Mouse (Mus musculus) small intestine, adult 2 months (tissue): ENCODE data around the gene Mat2a. TPM values are rescaled to one million over a fixed set of nuclear protein-coding genes. Genes with fewer than 3 reads are reported as not detected.
"Not testable (repeated sequence)": the region's sequence is repeated elsewhere in the genome, so short reads cannot be mapped to it uniquely, and the experiment has no call there.

Source experiments
- H3K27ac ChIP-seq: fragments of 200-500 bp; 2 replicates; pipeline ENCODE4 v1.5.1; 2012; ENCODE audit warnings: low read depth, low read length, control low read depth, inconsistent platforms; ENCODE audit not compliant: insufficient read depth
- H3K27me3 ChIP-seq: fragments of 200-500 bp; 2 replicates; pipeline ENCODE4 v1.6.1; 2012; ENCODE audit warnings: mild to moderate bottlenecking, moderate library complexity, low read length, inconsistent platforms; ENCODE audit not compliant: control insufficient read depth, insufficient read depth
- H3K36me3 ChIP-seq: fragments of 200-500 bp; 2 replicates; pipeline ENCODE4 v1.6.1; 2012; ENCODE audit warnings: mild to moderate bottlenecking, low read length, control low read depth, inconsistent platforms; ENCODE audit not compliant: control insufficient read depth, insufficient read depth
- H3K4me1 ChIP-seq: fragments of 200-500 bp; 2 replicates; pipeline ENCODE4 v1.6.1; 2012; ENCODE audit warnings: low read length, inconsistent platforms, mixed read lengths; ENCODE audit not compliant: control insufficient read depth, insufficient read depth, insufficient read length
- H3K4me3 ChIP-seq: fragments of 200-500 bp; 2 replicates; pipeline ENCODE4 v1.5.1; 2012; ENCODE audit warnings: low read depth, mild to moderate bottlenecking, control low read depth, inconsistent platforms, low read length, moderate library complexity
- CTCF ChIP-seq: fragments of 200-500 bp; IDR thresholded peaks from 2 replicates; pipeline ENCODE4 v1.5.1; 2012; ENCODE audit warnings: low read depth, mild to moderate bottlenecking, control low read depth, inconsistent platforms, low read length, moderate library complexity, mixed read lengths; ENCODE audit not compliant: insufficient replicate concordance, insufficient read length; ENCODE audit errors: extremely low read depth
- POLR2A ChIP-seq: fragments of 200-500 bp; IDR thresholded peaks from 2 replicates; pipeline ENCODE4 v1.6.1; 2012; ENCODE audit warnings: low read depth, mild to moderate bottlenecking, control low read depth, inconsistent platforms, low read length, moderate library complexity
- WGBS: fragments of 180-500 bp; shearing (Covaris S2); methylation state at CpG from one replicate; pipeline ENCODE4 v1.1.7; 2018; 5-methylcytosine and 5-hydroxymethylcytosine counted together
- polyA plus RNA-seq: library from polyadenylated mRNA; depleted of rRNA; stranded (reverse); fragments of >200 nt; gene quantifications from 2 replicates; pipeline ENCODE4 v1.2.3, GENCODE M21; 2012

The Mat2a gene
- polyA plus RNA-seq, 1 experiment, result 19.5 TPM

DNA sequence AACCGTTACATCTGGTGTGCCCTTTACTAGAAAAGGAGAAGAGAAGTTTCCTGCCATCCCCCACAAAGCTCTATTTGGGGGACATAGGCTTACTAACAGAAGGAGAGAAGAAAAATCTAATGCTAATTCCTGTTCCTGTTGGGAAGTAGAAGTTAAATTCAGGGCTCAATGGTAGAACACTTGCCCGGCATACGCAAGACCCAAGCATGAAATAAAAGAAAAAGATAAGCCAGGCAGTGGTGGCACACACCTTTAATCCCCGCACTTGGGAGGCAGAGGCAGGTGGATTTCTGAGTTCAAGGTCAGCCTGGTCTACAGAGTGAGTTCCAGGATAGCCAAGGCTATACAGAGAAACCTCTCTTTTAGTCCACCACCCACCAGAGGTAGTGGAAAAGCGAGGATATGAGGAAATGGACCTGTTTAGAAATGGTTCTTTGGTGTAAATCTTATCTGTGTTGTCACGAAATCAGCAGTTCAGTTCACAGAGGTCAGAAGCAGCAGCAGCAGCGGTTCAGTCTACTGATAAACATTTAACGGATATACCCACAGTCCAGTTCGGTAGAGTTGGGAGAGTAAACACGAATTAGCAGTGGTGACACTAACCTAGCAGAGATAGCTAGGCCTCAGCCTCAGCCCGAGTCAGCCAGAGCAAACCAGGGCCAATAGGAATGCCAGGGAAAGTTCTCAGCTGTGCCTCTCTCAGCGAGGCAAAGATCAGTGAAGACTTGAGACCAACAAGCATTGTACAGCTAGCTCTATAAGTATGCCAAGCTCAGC is 40.5 kb upstream of the Mat2a start:
- TF ChIP-seq POLR2A (no peak), CTCF (no peak)
- WGBS, result 34% methylated on average over 12 of the region's 12 CpGs
- peaks cover 10% of the 10 kb centered on the region; the same call in 1 of the 2 replicates for H3K4me1 ChIP-seq

DNA sequence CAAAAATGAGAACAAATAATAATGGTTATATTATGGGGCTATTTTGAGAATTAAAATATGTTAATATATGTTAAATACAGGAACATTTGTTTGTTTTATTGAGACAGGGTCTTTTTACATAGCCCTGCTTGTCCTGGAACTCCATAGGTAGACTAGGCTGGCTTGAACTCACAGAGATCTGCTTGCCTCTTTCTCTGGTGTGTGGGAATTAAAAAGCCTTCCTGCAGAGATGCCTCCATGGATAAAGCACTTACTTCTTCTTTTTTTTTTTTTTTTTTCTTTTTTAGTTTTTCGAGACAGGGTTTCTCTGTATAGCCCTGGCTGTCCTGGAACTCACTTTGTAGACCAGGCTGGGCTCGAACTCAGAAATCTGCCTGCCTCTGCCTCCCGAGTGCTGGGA is 39.3 kb upstream of the Mat2a start:
- H3K27me3 ChIP-seq, H3K4me3 ChIP-seq: not testable (repeated sequence)
- 92% methylated on average over 3 of the region's 3 CpGs for WGBS

More for the DNA sequence above, 40.5 kb upstream of the Mat2a start:
- Histone ChIP-seq H3K4me3 (no peak overlapping the region), H3K27ac (0 out of 2 replicates have a peak overlapping the region, but pooled peaks have one; percentile 9), H3K27me3 (no peaks in the 10 kb centered on the region), H3K36me3 (no peaks in the 10 kb centered on the region)

DNA sequence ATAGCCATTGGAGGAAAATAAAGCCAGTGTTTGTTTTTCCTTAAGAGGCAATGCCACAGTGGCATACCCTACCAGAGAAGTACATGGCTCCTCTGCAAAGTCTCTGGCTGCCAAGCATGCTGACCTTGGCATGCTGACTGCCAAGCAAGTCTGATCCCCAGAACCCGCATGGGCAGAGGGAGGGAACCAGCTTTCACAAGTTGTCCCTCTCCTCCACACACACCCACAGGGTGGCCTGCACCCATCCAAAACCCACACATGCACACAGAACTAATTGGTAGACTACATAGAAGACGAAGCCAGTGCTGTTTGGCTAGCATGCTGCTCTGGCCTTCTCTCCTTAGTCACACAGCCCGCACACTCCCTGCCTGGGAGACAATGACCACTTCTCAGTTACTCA is 38.3 kb upstream of the Mat2a start:
- TF ChIP-seq CTCF, result no peak
- Histone ChIP-seq H3K4me3 (no peak overlapping the region), H3K27me3 (no peaks in the 10 kb centered on the region), H3K36me3 (no peaks in the 10 kb centered on the region), H3K27ac (no peak overlapping the region), H3K4me1 (peaks cover 11% of the 10 kb centered on the region; the same call in 1 of the 2 replicates)
- WGBS, result 79% methylated on average over 3 of the region's 3 CpGs

More for the DNA sequence above, 39.3 kb upstream of the Mat2a start:
- not testable (repeated sequence) for H3K36me3 ChIP-seq, H3K4me1 ChIP-seq, H3K27ac ChIP-seq

DNA sequence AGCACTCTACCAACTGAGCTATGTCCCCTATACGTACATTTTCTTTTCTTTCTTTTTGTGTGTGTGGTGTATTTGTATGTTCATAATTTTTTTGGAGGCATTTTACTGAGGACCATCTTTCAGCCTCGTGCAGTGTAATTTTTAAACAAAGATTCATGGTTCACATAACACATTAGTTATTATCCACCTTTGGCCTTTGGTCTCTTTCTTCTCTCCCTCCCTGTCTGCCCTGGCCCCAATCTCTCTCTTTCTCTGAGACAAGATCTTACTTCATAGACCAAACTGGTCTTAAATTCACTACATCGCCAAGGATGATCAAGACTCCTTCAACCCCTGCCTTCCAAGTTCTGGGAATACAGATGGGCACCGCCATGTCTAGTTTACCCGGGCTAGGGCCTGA is 37.5 kb upstream of the Mat2a start:
- Histone ChIP-seq H3K4me1 (peaks cover 11% of the 10 kb centered on the region; the same call in 1 of the 2 replicates), H3K27me3 (no peaks in the 10 kb centered on the region), H3K27ac (no peak overlapping the region), H3K4me3 (no peak overlapping the region), H3K36me3 (no peaks in the 10 kb centered on the region)
- WGBS, result 90% methylated on average over 5 of the region's 5 CpGs
- TF ChIP-seq CTCF (no peak), POLR2A (no peak)

DNA sequence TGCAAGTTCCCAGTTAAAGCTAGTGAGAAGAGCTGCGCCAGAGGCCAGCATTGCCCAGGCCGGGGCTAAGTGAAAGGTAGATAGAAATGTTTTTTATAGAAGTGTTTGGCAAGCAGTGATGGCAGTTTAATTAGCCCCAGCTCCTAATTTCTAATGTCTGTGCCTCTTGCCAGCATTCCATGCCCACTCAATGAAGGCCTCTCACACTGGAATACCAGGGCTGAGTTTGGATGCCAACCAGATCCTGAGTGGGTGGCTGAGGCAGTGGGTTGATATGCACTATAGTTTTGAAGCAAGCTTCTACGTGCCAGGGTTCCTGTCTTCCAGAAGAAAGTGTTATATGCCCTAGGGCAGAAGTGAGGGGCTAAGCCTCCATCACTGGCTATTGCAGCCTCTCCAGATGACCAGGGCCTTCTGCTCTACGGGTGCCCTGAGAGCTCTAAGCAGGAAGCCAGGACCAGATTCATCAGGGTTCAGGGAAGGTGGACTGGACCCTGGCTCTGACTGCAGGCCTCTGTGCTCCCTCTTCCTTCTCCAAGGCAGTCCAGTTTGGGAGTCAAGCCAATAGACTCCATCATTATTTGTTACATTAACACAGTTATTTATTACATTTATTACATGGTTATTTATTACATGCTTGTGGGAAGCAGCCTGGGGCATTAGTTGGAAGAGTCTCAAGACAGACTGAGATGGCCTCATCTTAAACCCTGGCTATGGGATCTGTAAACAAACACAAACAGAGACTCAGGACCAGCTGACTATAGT is 36.0 kb upstream of the Mat2a start:
- Histone ChIP-seq H3K4me3 (no peak overlapping the region), H3K36me3 (no peaks in the 10 kb centered on the region), H3K27ac (no peak overlapping the region), H3K27me3 (no peaks in the 10 kb centered on the region), H3K4me1 (peaks cover 5% of the 10 kb centered on the region; the same call in 1 of the 2 replicates)
- WGBS, result 73% methylated on average over 4 of the region's 4 CpGs
- TF ChIP-seq CTCF, result no peak
- no peak for TF ChIP-seq POLR2A

DNA sequence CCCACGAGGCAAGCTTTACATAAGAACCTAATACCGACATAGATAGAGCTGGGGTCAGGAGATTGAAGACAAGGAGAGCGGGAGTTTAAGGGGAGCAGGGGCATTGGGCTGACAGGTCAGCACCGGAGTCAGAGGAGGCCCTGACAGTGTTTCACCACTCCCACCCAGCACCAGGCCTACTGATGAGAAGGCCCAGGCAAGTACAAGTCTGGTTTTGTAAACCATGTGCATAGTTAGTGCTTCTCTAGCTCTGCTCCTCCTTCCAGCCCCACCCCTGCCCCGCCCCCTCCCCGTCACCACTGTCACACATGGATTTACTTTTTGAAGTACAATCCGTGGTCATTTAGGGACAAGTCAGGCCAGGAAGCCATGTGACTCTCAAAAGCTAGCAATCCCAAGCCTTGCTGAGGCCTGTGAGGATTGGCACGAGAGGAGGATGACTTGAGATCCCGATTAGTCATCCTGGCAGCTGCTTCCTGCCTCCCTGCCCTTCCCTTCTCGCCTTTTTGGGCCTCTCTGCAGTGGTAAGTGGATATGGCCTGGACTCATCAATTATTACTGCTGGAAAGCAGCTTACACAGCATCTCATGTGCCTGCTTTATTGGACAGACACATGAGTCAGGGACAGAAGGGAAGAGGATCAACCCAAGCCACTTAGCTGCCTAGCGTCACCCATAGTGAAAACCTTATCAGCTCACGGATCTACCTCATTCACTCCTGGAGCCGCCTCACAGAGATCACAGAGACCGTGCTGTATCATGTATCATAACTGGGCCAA is 34.1 kb upstream of the Mat2a start:
- no peak for TF ChIP-seq CTCF
- no peak for TF ChIP-seq POLR2A
- WGBS, result 62% methylated on average over 14 of the region's 14 CpGs
- H3K4me3 ChIP-seq, result no peak overlapping the region
- H3K4me1 ChIP-seq, result peaks cover 2% of the 10 kb centered on the region; the same call in 1 of the 2 replicates
- no peaks in the 10 kb centered on the region for H3K27me3 ChIP-seq
- H3K36me3 ChIP-seq, result no peaks in the 10 kb centered on the region
- H3K27ac ChIP-seq, result peak overlapping the region; percentile 44

DNA sequence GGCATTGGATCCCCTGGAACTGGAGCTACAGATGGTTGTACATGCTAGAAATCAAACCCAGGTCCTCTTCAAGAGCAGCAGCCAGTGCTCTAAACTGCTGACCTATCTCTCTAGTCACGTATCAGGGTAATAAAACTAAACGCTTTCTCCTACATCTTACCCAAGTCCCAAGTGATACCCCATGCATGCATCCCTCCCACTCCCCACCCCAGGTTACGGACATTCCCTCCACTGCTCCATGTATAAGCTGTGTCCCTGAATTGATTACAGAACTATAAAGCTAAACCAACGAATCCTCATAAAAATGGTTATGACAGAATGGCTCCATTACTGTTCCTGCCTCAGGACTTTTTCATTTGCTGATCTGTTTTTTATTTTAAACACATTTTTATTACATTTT is 26.8 kb upstream of the Mat2a start:
- Histone ChIP-seq H3K4me3 (no peak overlapping the region), H3K27ac (no peak overlapping the region), H3K27me3 (no peaks in the 10 kb centered on the region), H3K36me3 (no peaks in the 10 kb centered on the region), H3K4me1 (peaks cover 4% of the 10 kb centered on the region; the same call in 1 of the 2 replicates)
- TF ChIP-seq CTCF (no peak), POLR2A (no peak)
- 82% methylated on average over 4 of the region's 4 CpGs for WGBS
